Mouse (Mus musculus) left cerebral cortex, adult 9 months (tissue): ENCODE data around the gene Naxe.

Experiments
- DNase-seq, 2 experiments: peaks; one replicate each; pipeline ENCODE4 v3.0.0; 2022; ENCODE audit warnings: low spot score in 2 of 2

The Naxe gene

DNA sequence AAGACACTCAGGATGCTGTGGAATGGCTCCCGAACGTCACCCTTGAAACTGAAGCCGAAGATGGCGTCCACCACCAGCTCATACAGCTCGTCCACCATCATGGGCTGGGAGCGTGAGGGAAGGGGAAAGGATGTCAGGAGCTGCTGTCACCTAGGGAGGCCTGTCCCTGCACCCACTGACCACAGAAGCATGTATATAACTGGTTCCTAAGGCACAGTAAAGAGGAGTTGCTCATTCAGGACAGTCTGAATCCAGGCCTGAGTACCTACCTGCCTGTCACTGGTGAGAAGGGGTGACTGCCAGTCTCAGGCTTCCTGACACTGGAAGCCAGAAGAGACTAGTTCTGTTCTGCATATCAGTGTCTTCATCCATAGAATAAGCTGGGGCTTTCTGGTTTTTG is 1.3 kb downstream of the Naxe start:
- no peak for DNase-seq

DNA sequence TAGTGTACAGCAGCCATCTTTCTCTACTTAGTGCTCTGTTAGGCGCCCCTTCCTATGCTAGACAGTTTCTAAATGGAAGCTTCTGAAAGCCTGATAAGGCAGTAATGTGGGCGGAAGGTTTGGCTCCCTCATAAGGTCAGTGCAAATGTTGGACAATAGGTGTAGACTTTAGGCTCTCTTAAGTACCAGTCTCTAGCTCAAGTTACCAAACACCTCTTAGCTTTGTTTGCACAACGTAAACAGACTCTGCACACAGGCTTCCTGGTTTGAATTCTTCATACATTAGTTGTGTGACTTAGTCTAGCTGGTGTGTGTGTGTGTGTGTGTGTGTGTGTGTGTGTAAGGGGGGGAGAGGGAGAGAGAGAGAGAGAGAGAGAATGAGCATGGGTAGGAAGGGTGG is 8.8 kb downstream of the Naxe start:
- DNase-seq, result no peak

DNA sequence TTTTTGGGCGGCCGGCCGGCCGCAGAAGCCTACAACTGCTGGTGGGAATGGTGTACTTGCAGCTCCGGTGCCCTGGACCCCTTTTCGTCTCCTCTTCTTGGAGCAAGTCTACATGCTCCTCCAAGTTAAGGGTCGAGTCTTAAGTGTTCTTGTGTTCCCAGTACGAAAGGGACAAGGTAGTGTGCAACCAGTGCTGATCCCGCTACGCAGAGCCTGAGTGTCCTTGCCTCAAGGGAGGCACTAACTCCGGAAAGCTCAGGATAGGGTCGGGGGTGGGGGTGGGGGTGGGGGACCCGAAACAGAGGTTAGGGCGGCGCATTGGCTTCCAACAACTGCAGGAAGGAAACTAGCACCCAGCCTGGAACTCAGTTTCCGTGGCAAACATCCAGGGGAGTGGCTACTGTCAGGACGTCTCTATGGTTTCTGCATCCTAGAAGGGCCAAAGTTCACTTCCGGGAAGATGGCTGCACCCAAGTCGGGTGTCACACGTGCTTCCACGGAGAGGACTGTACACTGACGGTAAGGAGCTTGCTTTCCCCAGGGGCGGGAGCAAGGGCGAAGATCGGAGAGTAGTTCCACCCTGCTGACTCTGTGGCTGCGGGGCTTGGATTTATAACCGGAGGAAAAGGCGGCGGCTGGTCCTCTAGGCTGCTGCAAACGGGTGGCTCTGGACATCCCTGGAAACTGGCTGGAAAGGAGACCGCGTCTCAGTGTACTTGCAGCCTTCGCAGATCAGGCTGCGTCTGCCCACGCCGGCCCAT is 15.5 kb downstream of the Naxe start, which contains the start of gene Gpatch4:
Gpatch4 (plus strand) TSS at position 448 of the 761 bp plus-strand sequence.
- DNase-seq, result peak; percentile 67 to 90

DNA sequence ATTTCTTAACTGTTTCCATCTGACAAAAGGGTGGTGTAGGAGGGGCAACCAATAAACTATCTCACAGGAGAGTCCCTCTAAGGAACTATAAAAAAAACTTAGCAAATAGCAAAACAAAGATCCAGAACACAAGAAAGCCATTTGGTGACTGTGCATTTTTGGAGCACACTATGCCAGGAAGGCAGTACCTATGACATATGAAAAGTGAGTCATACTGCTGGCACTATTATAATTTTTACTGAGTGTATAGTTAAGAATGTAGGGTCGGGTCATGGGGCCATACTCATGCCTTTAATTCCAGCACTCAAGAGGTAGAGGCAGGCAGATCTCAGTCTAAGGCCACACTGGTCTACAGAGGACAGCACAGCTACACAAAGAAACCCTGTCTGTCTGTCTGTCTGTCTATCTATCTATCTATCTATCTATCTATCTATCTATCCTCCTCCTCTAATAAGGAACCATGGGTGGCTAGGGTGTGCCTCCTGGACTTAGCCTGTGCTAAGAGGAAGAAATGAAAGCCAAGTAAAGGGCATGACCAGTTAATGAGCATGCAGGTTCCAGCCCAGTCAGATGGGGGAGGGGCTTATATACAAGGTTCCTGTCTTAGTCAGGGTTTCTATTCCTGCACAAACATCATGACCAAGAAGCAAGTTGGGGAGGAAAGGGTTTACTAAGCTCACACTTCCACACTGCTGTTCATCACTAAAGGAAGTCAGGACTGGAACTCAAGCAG is 22.6 kb downstream of the Naxe start:
- DNase-seq, result no peak

DNA sequence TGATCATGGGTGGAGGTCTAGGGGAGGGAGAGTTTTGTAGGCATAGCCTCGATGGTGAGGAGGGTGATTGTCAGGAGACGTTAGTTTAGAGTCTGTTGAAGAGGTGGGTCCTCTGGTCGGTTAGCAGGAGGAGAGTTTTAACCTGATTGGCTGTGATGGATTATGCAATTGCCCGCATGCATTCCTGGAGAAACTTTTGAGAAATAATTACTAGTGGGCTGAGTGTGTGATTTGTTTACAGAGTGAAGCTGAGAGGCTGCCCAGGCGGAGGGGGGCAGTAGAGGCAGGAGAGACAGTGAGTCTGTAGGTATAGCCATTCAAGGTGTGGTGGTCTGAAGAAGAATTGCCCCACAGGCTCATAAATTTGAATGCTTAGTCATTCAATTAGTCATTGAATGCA is 24.8 kb downstream of the Naxe start:
- no peak for DNase-seq

DNA sequence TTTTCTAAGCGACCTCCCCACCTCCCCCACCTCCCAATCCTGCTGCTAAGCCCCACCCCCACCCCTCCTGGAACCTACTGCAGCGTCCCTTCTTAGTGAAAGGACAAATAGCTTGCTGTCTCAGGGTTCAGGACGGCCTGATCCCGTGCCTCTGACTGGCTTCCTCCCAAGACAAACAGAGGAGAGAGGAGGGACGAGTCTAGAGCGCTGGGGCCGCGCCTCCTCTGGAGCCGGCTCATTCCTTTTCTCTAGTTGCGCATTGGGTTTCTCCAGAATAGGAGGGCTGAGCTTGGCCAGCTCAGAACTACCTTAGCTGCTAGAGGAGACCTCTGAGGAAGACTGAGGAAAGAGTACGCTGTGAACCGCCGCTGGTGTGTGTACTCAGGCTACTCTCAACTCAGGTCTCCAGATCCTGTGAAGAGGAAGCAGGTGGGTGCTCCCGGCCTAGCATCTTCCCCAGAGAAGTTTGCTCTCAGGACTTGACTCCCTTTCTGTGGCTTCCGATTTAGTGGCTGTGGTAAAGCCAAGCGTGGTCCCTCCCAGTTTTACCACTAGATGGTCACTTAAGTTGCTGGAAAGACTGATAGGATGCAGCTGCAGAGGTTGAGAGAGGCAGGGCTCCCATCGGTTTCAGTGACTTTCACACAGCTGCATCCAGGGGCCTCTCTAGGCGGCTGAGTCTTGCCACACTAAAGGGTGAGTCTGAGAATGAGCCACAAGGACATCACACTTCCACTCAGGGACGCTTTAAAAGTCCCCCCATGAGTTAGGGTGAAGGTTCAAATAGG is 27.5 kb downstream of the Naxe start:
- peak in 1 of 2 experiments; percentile 48 for DNase-seq

DNA sequence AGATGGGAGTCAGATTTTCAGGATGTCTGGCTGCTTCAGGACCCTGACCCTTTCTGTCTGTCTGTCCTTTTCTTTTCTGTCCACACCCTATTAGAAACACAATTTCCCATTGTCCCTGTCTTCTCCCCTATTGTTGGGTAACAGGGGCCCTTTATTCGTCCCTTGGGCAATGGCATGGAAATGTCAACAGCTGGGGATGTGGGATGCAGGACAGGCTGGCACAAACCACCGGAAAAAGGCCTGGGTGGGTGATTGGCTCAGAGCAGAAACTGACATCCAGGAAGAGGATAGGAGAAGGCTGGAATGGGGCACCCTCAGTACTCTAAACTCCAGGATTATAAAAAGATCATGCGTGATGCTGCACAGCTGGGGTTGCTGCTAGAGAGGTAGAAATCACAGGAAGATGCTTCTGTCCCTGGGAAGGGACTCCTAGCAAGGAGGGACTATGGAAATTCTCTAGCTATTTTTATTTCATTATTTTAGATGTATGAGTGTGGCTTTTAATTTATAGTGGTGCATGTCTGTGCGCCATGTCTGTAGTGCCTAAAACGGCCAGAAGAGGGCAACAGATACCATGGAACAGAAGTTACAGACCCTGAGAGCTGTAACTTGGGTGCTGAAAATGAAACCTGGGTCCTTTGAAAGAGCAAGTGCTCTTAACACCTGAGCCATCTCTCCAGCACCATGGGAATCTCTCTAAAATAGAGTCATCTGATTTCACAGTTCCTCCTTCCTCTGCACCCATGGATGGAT is 30.7 kb downstream of the Naxe start, which contains the start of gene Hapln2:
Hapln2 (minus strand) TSS at position 150 of the 753 bp plus-strand sequence.
- peak; percentile 26 to 46 for DNase-seq

DNA sequence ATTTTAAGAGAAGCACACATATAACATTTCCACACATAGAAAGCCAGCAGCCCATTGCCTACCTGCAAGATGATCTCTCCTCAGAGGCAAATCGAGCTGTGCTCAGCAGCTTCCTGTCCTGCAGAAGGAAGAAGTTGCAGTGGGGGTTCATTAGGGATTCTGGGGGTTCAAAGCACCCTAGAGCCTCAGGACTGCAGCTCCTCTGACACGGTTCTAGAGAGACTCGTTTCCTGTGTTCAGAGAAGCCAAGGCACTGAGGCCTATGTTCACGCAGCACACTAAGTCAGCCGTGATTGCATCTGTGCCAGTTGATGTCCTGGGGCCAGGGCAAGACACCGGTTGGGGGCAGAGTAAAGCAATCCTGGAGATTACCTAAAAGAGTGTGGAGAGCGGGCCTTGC is 31.5 kb downstream of the Naxe start:
- DNase-seq, result no peak

DNA sequence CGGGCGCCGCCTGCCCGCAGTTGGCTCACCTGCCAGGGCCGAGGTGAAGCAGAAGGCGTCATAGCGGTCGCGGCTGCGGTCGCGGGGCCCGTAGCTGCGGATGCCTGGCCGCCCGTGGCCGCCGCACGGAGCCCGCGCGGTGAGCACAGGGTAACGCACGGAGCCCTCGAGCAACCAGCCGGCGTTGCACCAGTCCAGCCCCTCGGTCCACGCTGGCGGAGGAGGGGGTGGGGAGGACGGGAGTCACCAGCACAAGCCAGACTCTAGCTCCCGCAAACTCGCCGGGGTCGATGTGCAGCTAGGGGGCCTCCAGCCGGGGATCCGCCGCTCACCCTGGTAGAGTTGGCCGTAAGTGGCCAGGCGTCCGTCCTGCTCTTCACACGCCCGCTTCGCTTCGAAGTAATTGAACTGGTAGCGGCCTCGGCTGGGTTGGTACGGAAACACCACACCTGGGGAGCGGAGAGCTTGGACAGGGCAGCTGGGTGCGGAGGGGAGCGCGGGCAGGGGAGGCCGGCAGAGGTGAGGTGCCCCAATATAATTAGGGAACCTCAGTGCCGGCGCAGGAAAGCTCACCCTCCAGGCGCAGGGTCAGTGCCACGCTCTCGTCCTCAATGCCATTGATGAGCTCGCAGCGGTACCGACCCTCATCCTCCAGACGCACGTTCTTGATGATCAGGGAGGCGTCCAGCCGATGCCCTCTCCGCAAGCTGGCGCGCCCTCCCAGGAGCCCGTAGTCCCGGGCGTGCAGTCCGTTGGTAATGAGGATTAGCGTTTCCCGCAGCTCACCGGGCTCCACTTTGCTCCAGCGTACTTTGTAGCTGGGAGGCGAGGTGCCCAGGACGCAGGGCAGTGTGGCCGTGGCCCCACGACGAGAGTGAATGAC is 34.9 kb downstream of the Naxe start:
- DNase-seq, result no peak

DNA sequence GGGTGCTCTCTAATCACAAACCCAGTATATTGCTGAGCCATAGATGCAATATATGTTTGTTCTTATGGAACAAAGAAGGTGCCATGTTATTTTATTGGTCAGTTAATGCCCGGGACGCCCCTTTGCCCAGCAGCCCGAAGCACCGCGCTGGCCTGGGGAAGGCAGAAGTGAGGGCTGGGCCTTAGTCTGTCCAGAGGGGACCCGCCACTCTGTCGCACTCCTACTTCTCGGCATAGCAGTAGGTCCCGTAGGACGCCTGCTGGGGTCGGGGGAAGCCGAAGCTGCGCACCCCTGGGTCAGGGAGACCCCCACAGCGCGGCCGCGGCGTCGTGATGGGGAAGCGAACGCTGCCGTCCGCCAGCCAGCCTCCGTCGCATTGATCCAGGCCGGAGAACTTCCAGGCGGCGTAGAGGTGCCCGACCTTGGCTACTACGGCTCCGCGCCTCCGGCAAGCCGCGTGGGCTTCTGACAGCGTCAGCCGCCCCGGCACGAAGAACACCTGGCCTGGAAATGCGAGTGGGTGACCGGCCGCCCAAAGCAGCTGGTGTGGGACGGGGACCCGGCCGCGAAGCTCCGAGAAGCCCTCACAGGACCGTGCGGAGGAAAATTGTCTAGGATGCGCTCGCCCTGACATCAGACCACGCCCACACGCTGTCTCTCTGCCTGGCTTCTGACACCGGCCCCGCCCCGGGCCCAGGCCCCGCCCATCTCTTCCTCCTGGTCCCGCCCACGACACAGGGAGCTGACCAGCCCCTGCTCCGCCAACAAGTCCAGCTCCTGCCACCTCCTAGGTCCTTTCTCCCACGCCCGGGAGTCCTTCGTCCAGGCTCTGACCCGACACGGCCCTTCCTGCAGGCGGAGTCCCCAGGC is 35.7 kb downstream of the Naxe start:
- DNase-seq, result peak; percentile 33 to 82

DNA sequence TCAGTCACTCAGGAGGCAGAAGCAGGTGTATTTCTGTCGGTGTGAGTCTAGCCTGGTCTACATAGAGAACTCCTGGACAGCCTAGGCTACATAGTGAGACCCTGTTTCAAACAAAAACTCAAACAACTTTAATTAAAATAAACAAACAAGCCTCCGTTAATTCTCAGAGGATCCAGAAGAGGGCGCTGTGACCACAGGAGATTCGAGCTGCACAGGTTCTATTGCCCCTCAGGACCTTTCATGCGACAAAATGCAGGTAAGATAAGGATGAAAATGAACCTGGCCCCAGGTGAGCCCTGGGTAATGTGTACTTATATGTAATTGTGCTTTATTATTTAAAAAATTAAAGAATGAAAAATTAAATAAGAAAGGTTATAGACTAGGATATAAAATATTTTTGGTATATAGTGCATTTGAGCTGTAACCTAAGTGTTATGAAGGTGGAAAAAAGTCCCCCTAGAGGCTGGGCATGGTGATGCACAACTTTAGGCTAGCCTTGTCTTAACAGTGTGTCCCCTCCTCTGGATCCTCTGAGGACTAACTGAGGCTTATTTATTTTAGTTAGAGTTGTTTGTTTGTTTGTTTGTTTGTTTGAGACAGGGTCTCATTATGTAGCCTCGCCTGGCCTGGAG is 47.5 kb downstream of the Naxe start:
- DNase-seq, result no peak
